Mouse (Mus musculus) adrenal gland, postnatal 25 days (tissue): ENCODE measurements at regions not wholly inside any gene's neighbourhood (a gene's known extent, or its start where the extent isn't known, plus 50 kb on each side); places are given as distances from the start of the nearest gene placed in this dataset.
"Not testable (repeated sequence)": the region's sequence is repeated elsewhere in the genome, so short reads cannot be mapped to it uniquely, and the experiment has no call there.

Experiments used
- DNase-seq: peaks from one replicate; pipeline ENCODE4 v3.0.0; 2021; ENCODE audit warnings: mixed read lengths

DNA sequence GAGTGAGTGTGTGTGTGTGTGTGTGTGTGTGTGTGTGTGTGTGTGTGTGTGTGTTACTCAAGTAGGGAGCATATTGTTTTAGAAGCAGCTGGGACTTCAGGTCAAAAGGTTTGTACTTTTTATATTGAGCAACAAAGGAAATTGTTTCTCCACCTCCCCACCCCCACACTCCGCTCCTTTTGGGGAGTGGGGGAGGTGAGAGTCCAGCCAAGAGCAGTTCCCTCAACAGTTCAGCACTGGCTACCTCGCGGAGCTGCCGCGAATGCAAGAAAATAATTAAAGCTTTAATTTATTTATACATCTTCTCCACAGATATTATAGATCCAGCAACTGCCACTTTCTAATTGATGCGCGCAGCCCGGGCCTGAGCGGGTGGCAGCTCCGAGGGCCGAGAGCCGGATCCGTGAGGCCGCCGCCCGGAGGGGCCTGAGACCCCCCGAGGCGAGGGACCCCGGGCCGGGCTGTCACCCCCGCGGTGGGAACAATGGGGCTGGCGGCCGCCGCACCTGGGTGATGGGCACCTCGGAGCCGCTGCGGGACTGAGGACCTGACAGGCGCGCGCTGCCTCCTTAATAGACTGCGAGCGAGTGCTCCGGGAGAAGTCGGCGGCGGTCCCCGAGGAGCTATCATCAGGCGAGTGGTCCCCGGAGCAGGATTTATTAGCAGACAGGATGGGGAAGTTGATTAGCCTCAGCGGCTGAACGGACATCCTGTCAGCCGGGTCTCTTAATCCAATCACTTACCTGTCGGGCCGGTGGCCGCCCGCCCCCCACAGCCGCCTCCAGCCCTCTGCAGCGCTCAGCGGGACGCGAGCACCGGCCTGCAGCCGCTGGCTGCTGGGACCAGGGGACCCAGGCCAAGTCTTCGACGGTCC lies 124.4 kb downstream of the Melk start:
- peak; percentile 9 for DNase-seq

- DNase-seq = no peak
Observed at GRCm38 (mm10) chr4:44434593-44434992, 133.9 kb downstream of the Melk start.

DNA sequence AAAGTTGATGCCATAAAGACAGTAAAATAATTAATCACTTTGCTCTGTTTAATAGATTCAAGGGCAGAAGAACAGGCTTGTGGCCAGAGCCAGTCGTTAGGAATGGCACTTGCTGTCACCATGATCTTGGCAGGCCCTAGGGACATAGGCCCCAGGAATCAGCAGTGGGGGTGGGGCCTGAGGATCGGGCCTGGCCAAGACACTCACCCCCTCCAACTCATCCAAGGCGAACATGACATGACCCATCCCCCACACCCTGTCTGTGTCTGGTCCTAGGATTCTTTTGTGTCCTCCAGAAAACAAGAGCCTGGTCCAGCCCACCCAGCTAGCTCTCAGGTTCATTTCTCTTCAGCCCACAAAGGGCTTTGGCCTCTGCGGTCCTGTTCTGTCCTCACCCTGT lies 144.8 kb downstream of the Melk start:
- peak; percentile 23 for DNase-seq

GRCm38 (mm10) chr4:44450881-44451532 lies 150.3 kb downstream of the Melk start:
- DNase-seq = no peak

DNA sequence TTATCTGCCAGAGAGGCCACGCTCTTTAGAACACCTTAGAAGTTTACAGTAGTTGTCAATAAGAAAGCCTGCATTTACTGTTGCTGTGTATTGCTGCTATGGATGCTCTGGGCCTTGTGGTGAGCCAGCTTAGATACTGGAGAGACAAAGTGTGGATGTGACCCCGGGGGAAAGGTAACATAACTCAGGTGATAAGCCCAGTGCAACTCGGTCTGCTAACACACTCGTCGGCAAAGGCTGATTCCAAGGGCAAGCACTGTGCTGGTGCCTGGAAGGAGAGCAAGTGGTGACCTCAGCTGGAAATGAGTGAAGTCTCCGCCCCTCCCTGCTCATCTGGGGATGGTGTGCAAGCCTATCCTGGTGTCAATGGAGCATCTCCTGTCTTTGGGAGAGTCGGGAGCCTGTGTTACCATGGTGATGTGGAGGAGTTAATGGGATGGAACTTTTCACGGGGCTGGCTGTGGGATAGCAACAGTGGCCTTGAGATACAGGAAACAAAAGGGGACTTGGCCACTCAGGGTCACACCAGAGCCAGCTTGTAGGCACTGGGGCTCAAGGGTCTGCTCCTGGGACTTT lies 151.5 kb downstream of the Melk start:
- no peak for DNase-seq

DNA sequence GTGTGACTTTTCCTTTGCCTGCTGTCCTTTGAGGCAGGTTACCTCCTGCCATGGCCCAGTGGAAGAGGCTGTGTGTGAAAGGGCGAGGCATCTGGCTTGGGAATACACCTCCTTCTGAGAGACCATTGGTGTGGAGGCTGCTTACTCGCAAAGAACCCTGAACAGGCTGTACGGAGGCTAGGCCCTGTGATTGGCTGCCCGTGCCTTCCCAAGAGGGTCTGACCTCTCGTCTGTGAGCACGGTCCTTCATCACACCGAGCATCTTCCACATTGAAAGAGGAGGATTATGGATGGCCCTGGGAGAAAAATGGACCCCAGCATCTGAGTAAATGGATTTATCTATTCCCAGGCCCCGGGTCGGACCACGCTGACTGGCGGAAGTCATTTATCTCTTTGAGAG lies 152.9 kb downstream of the Melk start:
- no peak for DNase-seq

DNA sequence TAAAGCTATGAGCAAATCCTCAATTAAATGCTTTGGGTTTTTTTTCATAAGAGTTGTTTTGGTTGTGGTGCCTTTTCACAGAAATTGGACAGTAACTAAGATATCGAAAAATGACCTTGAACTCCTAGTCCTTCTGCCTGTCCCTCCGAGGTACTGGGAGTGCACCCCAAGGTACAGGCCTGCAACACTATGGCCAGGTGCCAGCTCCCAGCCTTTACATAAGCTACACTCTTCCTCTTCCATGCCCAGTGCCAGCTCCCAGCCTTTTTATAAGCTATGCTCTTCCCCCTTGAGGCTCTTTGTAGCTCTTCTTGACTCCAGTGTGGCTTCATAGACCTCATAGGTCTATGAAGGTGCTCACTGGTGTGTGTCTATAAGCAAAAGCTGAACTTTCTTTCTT lies 155.2 kb downstream of the Melk start:
- DNase-seq = no peak

- DNase-seq = not testable (repeated sequence)
Observed at GRCm38 (mm10) chr4:44473511-44473910, 172.8 kb downstream of the Melk start.
